Mouse (Mus musculus) heart, postnatal 0 days (tissue): ENCODE measurements around the gene Sesn1.
A peak's percentile ranks its signal among the peaks of the same experiment; 100 is the strongest.

Experiments used
- CTCF ChIP-seq: IDR thresholded peaks from 2 replicates; pipeline ENCODE4 v1.5.1; 2016; ENCODE audit warnings: antibody characterized with exemption, control low read depth, low read depth
- EP300 ChIP-seq: IDR thresholded peaks from 2 replicates; pipeline ENCODE4 v1.6.1; 2016; ENCODE audit warnings: antibody characterized with exemption, low read depth

- no peak for TF ChIP-seq CTCF
- 0 out of 2 replicates have a peak, but pooled peaks have one; percentile 8 for TF ChIP-seq EP300
These were observed 127.4 kb downstream of the Sesn1 start for GRCm38 (mm10) chr10:41937176-41937575.
